Mouse (Mus musculus) fibroblast of lung, adult 2 months (primary cell): ENCODE measurements at regions not wholly inside any gene's neighbourhood (a gene's known extent, or its start where the extent isn't known, plus 50 kb on each side); places are given as distances from the start of the nearest gene placed in this dataset.

Experiments
- DNase-seq: peaks from one replicate; pipeline ENCODE4 v3.0.0-alpha.2; 2011; ENCODE audit warnings: low read depth

- no peak for DNase-seq
These were observed 606.8 kb upstream of the Cdh5 start for GRCm38 (mm10) chr8:103494670-103495069.

- no peak for DNase-seq
These were observed 600.1 kb upstream of the Cdh5 start for GRCm38 (mm10) chr8:103501328-103501727.

DNA sequence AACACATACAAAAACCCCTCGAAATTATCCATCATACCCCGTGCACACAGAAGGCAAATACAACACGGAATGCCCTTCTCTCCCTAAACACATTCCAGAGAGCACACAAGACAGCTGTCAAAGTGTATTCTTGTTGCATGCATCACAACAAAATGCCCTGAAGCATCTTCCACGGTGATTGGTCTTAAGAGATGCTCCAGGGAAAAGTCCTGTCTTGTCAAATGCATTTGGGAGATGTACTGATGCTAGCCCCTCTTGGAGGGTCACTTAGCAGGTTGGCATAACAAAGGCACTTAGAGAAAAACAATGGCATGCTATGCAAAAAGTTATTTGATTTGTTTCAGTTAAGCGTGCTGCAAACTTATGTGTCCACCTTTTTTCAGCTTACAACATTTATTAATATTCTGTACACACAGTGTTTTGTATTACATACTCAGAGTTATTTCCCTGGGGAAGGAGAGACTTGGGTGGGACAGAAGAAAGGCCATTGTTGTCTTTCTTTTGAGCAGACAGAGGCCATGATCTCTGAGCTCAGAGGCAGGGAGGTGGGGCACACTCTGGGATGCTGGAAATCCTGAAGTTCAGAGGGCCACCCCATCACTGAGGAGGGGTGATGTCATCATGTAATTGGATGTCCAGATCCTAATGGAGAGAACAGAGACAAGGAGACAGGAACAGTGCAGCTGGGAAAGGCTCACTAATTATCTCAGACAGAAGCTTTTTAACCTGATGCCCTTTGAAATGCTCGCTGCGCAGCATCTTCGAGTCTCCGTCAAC is 598.2 kb upstream of the Cdh5 start:
- no peak for DNase-seq

- no peak for DNase-seq
These were observed 595.1 kb upstream of the Cdh5 start for GRCm38 (mm10) chr8:103506334-103506733.

DNA sequence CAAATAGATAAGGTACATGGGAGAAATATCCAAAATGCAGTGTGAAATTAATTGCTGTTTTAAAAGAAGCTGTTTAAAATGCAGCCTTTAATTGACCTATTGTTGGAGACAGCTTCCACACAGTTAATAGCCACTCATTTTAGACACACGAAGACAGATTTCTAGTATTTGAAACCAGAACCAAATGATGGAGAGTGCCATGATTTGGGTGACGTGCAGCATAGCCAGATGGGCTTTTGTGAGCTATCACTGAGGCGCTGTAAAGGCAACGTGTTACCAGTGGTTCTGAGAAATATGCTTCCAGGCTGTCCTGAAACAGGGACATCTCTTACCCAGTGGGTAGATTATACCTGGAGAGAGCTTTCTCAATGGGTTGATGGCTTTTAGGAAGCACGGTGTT is 594.4 kb upstream of the Cdh5 start:
- no peak for DNase-seq

- DNase-seq, result no peak
These were observed 581.1 kb upstream of the Cdh5 start for GRCm38 (mm10) chr8:103520141-103520866.

DNA sequence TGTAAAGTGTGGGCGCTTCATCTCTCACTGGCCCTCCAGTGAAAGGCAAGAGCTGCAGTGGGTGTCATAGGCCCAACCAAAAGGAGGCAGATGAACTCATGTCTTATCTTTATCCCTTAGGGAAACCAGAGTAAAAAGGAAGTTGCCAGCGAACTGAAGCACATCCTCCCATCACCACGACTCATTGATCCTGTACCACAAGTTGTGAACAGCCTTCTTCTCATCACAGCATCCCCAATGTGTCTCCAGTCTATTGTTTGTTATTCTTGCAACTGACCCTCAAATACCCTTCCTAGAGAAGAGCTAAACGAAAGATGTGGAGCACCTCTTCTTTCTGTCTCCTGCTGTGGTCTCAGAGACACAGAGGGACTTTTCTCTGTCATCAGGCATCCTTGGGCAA is 570.5 kb upstream of the Cdh5 start:
- no peak for DNase-seq

GRCm38 (mm10) chr8:103534971-103535370 is 566.5 kb upstream of the Cdh5 start:
- DNase-seq, result peak; percentile 40

GRCm38 (mm10) chr8:103536856-103537255 is 564.6 kb upstream of the Cdh5 start:
- peak; percentile 9 for DNase-seq

- no peak for DNase-seq
These were observed 559.5 kb upstream of the Cdh5 start for GRCm38 (mm10) chr8:103541954-103542353.

DNA sequence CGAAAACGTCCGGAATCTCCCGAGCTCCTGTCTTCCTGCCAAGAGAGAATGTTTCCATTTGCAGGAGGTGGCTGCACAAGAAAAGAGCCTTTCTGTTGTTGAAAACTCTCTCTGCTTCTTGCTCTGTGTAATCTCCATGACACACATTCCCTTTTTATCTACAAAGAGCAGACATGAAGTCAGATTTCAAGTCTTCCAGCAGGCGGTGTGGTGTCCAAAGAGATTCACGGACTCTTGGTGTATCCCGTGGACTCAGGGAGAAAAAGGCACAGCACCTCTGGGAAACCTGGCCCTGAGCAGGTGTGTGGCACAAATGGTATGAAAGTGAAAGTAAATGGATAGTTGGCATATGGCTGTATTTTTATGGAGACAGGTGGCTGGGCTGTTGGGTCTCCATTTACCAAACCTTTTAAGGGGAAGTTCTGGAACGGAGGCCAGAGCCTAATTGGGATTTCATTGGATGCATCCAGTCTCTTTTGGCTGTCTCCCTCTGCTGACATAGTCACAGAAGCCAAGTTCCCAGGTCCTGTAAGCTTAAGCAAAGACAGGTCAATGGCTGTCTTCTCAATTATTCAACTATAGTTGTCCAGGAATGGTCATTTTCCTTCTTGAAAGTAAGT is 549.4 kb upstream of the Cdh5 start:
- peak; percentile 9 for DNase-seq

DNA sequence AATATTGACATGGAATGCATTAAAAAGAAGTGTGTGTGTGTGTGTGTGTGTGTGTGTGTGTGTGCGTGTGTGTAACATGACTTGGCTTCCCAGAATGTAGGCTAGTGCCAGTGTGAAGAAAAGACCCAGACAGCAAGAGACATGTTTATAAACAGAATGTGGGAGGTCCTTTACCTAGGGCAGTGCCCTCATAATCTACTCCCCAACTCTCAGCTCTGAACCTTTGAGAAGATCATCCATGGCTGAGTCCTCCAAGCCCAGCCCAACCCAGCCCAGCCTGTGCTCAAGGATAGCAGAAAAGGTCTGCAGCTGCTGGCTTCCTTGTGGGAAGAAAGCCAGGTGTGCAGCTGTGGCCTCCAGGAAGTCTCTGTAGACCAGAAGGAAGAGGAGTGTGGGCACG is 539.8 kb upstream of the Cdh5 start:
- no peak for DNase-seq

DNA sequence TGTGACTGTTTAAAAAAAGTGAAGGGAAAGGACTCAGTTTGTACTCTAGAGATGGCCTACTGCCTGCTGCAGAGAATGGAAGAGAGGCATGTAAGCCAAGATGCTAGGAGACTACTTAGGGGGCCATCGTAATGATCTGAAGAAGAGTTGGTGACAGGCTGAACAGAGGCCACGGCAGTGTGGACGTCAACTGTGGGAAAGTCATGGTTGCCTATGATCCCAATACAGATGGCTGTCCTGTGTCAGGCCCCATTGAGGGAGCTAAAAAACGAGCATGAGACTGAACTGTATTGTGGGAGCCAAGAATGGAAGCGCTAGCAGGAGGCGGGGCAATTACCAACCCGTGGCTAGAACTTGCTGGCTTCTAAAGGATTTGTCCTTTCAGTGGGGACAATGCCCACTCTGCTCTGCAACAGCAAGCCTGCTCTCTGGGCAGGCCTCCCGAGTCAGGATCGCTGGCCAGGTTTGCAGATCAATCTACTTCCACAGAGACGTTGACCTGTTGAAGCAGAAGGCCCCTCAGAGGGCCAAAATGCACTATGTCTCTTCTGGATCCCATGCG is 530.5 kb upstream of the Cdh5 start:
- no peak for DNase-seq

DNA sequence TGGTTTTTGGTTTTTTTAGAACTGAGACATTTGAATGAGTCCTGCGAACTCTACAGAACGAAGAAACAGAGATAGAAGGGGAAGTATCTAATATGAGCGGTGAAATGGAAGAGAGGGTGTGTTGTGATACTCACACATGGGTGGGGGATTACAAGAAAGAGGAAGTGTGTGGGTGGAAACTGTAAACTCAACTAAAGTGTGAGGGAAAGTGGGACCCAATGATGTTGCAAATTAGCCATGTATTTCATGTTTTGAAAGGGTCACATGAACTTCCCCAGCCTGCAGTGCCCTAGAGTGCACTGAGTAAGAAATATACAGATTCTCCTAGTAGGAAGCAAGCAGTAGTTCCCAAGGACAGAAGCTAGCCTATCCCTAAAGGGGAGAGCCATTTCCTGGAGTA is 524.3 kb upstream of the Cdh5 start:
- DNase-seq, result no peak

DNA sequence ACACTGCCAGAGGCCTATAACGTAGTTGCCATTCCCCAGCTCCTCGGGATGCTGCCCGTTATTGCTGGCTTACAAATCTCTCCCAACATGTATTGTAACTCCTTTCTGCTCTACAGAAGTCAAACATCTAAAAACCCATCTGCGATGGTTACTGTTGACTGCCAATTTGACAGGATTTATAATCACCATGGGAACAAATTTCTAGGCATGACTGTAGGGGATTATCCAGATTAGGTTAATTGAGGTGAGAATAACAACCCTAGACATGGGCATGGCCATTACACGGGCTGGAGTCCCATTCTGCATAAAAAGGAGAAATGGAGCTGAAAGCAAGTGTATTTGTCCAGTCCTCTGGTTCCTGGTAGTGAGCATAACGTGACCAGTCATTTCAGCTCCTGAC is 523.4 kb upstream of the Cdh5 start:
- no peak for DNase-seq

DNA sequence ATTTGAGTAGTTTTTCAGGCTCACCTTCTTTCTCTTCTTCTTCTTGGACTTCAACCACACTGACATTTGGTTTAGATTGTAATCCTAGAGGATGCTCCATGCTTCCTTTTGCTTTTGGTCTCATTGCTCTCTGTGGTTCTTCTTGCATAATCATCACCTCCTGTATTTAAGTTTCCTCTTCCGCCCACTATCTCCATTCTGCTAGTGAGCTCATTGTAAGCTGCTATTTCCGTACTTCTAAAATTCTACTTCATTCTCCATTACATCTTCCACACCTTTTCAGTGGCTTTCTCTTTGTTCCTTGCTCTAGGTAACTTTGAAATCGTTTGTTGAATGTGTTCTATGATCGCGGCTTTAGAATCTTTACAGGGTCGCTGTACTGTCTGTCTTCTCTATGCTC is 493.1 kb upstream of the Cdh5 start:
- DNase-seq, result no peak

DNA sequence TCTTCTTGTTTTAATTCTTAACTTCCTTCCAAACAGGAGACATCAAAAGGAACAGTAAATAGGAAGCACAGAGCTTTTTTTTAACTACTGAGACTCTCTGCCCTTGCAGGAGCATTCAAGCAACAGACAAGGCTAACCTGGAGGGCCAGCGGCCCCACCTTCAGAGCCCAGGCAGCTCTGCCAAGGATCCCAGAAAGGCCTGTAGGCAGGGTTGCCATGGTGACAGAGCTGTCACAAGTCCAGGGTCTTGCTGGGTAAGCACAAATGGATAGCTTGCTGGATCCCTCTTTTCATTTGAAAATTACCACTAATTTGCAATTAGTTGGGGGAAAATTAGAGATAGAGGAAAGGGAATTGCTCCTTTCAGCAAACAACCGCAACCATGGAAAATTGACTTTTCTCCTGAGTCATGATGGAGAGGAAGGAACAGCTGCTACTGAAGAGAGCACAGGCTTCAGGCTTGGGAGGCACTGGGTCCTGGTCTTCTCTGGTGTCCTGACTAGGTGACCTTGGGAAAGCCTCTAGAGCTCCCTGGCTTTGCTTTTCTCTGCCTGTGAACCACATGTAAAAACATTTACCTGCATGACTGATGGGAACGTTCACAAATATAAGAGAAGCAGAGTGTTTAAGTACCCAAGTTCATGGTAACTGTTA is 477.5 kb upstream of the Cdh5 start:
- DNase-seq, result no peak

DNA sequence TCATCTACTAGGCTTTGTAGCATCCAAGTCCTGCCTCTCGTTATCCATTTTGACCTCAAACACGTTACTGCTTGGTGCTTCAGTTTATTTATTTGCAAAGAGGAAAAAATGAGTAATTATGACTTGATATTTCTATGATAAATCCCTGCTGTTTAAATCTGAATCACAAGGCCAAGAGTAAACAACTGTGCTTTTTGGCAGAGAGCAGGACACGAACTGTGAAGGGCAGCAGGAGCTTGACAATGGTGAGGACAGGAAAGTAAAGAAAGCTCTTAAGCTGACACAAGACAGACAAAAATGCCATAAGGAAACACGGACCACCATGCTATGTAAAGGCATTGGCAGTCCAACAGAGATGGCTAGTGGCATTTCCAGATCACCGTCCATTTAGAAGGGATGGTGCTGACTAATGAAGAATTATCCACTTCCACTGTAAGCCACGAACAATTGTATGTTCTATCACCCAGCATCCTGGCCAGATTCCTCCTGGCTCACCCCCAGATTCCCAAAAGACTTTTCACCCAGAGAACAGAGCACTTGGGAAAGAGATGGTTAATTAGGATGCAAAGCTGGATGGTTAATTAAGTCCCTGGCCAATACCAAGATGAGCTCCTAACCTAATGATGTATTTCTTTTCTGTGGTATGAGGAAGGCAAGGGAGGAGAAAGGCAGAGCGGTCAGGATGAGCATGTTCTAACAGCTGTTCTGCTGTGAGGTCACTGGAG is 476.1 kb upstream of the Cdh5 start:
- DNase-seq, result no peak

DNA sequence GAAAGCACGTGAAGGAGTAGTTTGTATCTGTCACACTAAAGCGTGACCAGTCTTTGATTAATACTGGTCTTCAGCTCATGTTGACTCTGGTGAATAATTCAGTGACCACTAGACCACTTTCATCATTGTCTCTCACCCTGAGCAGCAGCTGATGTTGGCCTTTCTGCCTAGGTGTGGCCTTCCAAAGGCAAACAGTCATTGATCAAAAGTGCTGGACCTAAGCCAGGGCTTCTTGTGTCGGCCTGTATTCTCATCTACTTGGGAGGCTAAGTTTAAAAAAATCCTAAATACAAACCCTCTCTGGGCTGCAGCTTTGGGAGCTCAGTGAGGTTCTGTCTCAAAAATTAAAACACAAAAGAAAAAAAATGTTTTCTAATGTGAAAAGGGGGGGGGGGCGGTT is 475.0 kb upstream of the Cdh5 start:
- no peak for DNase-seq

DNA sequence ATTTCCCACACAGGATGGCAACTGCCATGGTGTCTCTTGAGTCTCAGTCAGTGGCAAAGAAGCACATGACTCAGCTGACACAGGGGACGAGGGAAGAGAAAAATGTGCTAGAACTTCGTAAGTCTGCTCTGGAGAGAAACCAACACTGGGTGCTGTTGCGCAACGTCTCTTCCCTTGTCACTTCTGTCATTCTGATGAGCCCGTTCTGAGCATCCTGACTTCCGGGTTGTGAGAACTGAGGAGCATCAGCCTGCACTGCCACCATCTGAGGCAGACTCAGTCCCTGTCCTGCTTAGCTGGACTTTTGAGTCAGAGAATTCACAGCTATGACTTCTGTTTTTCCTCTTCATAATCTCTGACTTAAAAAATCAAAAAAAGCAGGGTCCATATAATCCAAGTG is 468.9 kb upstream of the Cdh5 start:
- no peak for DNase-seq

DNA sequence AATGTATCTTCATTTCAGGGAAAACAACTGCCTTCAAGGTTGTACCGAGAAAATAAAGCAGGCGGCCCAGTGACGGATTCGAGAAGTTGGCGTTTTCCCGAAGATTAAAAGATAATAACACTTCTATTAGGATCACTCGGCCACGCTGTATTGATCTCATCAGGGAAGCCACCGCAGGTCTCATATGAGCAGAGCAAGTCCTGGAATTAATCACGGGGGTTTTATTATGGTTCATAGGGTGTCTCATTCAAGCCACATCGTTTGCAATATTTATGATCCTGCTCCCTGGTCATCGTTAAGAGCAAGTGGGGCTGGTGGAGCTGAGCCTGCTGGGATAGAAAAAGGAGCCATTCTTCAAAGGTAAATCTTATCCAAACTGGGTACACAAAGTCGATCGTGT is 466.5 kb upstream of the Cdh5 start:
- no peak for DNase-seq

GRCm38 (mm10) chr8:103643621-103644020 is 457.8 kb upstream of the Cdh5 start:
- DNase-seq, result no peak
